Mouse (Mus musculus): Measurements from ENCODE around the gene Rtn4rl1.

- no peak for TF ChIP-seq CTCF (IDR thresholded peaks at IDR 0.05; ENCODE audit: low read depth)
- no peak for TF ChIP-seq EP300 (optimal IDR thresholded peaks at IDR 0.05)
Measured at GRCm38 (mm10) chr11:75287940-75288339, 94.4 kb downstream of the Rtn4rl1 start.

Measured in stomach, postnatal 0 days (tissue).